Mouse (Mus musculus) lung, embryonic 16.5 days (tissue): ENCODE measurements around the gene Asap3. TPM values are rescaled to one million over a fixed set of nuclear protein-coding genes. Genes with fewer than 3 reads are reported as not detected.
A peak's percentile ranks its signal among the peaks of the same experiment; 100 is the strongest.

Source experiments
- ATAC-seq: fragments of 200-750 bp; cut with Nextera tagmentation; 2 replicates; pipeline ENCODE4 v1.8.0; 2017; ENCODE audit warnings: low read depth, mild to moderate bottlenecking, moderate library complexity
- H3K27ac ChIP-seq: fragments of 300-500 bp; sonication (generic); 2 replicates; pipeline ENCODE4 v1.5.1; 2014; ENCODE audit warnings: mild to moderate bottlenecking, control low read depth, low read length
- H3K27me3 ChIP-seq: fragments of 300-500 bp; sonication (generic); 2 replicates; pipeline ENCODE4 v1.6.1; 2014; ENCODE audit warnings: low read depth, low read length, mixed read lengths; ENCODE audit not compliant: control insufficient read depth, insufficient read depth
- H3K36me3 ChIP-seq: fragments of 300-500 bp; sonication (generic); 2 replicates; pipeline ENCODE4 v1.6.1; 2014; ENCODE audit warnings: low read length; ENCODE audit not compliant: control insufficient read depth, insufficient read depth
- H3K4me1 ChIP-seq: fragments of 300-500 bp; sonication (generic); replicated peaks from 2 replicates; pipeline ENCODE4 v1.6.1; 2014; ENCODE audit warnings: low read length, mixed read lengths; ENCODE audit not compliant: control insufficient read depth, insufficient read depth
- H3K4me2 ChIP-seq: fragments of 300-500 bp; sonication (generic); 2 replicates; pipeline ENCODE4 v1.6.1; 2014; ENCODE audit warnings: low read depth, low read length, control low read depth
- H3K4me3 ChIP-seq: fragments of 300-500 bp; sonication (generic); 2 replicates; pipeline ENCODE4 v1.5.1; 2014; ENCODE audit warnings: mild to moderate bottlenecking, low read length, control low read depth
- H3K9ac ChIP-seq: fragments of 300-500 bp; sonication (generic); 2 replicates; pipeline ENCODE4 v1.6.1; 2014; ENCODE audit warnings: low read length, control low read depth
- H3K9me3 ChIP-seq: fragments of 300-500 bp; sonication (generic); 2 replicates; pipeline ENCODE4 v1.6.1; 2016; ENCODE audit warnings: low read length; ENCODE audit not compliant: control insufficient read depth
- WGBS: fragments of 180-500 bp; shearing (Covaris S2); extraction: QIAGEN DNeasy Blood & Tissue Kit; methylation state at CpG from one replicate; pipeline ENCODE4 v1.1.7; 2014; 5-methylcytosine and 5-hydroxymethylcytosine counted together
- polyA plus RNA-seq: library from polyadenylated mRNA; unstranded; fragments of >200 nt; fragmentation: Nextera tagmentation; extraction: Ambion mirVana; gene quantifications from 2 replicates; pipeline ENCODE4 v1.2.1, GENCODE M21; 2015

The Asap3 gene
- polyA plus RNA-seq, 1 experiment from 2014 or later = 8.2 TPM

DNA sequence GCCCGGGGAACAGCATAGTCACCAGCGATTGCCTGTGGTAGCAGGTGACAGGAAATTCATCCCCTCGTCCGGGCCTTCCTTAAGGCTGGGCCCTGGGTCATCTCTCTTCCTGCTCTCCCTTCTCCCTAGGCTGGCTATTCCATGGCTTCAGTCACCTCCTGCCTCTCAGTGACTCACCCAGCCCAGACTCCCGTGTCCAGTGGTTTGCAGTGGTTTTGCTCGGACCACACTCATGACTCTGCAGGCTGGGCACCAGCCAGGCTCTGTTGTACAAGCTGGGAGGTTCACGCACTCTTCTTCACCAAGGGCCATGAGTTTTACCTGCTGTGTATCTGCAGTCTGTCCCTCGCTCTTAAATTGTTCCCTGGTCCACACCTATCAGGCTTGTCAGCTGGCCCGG lies 4.8 kb downstream of the Asap3 start:
- Histone ChIP-seq H3K4me1 (peaks cover 14% of the 10 kb centered on the region), H3K9me3 (no peaks in the 10 kb centered on the region), H3K4me2 (no peak overlapping the region), H3K36me3 (no peaks in the 10 kb centered on the region), H3K9ac (no peak overlapping the region), H3K27ac (no peak overlapping the region), H3K27me3 (no peaks in the 10 kb centered on the region), H3K4me3 (no peak overlapping the region)
- WGBS = 75% methylated on average over 9 of the region's 9 CpGs
- ATAC-seq = no peak

DNA sequence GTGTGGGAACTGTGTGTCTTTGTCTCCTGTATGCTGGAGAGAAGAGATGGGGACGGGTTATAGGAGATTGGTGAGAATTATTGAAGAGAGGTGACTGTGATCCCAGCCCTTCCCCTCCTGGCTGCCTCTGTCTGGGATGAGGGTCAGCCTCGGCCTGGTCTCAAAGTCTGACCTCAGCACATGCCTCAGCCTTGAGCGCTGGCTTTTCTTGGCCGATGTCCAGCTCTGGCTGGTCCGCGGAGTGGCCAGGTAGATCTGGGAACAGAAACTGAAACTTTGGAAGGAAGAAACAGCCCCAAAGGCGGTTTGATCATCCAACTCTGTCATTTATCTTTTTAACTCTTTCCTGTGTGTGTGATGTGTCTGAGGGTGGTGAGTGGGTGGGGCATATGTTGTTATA lies 7.5 kb downstream of the Asap3 start:
- Histone ChIP-seq H3K4me2 (no peak overlapping the region), H3K36me3 (no peaks in the 10 kb centered on the region), H3K9me3 (no peaks in the 10 kb centered on the region), H3K4me1 (peaks cover 21% of the 10 kb centered on the region), H3K9ac (no peak overlapping the region), H3K4me3 (no peak overlapping the region), H3K27ac (no peak overlapping the region), H3K27me3 (no peaks in the 10 kb centered on the region)
- WGBS = 47% methylated on average over 7 of the region's 7 CpGs
- 0 out of 2 replicates have a peak, but pooled peaks have one; percentile 29 for ATAC-seq

DNA sequence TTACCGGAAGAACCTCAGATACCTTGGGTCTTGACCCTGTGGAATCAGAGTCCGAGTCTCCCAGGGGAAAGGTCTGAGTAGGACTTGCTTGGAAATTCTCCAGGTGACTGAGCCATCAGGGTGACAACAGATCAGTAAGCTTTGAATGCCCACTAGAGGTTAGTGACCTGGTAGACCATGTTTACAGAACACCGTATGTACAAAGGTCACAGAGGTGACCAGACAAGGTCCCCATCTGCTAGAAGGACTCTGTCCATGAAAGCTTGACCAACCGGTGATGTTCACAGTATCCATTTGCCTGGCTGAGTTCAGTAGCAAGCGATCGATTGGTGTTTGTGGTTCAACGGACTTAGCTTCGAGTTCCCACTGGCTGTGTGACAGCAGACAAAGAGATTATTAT lies 8.7 kb downstream of the Asap3 start:
- no peaks in the 10 kb centered on the region for H3K9me3 ChIP-seq
- ATAC-seq = no peak
- H3K27me3 ChIP-seq = no peaks in the 10 kb centered on the region
- no peak overlapping the region for H3K9ac ChIP-seq
- no peak overlapping the region for H3K4me2 ChIP-seq
- H3K4me3 ChIP-seq = no peak overlapping the region
- no peak overlapping the region for H3K27ac ChIP-seq
- peaks cover 31% of the 10 kb centered on the region for H3K4me1 ChIP-seq
- H3K36me3 ChIP-seq = no peaks in the 10 kb centered on the region
- WGBS = 78% methylated on average over 8 of the region's 8 CpGs

DNA sequence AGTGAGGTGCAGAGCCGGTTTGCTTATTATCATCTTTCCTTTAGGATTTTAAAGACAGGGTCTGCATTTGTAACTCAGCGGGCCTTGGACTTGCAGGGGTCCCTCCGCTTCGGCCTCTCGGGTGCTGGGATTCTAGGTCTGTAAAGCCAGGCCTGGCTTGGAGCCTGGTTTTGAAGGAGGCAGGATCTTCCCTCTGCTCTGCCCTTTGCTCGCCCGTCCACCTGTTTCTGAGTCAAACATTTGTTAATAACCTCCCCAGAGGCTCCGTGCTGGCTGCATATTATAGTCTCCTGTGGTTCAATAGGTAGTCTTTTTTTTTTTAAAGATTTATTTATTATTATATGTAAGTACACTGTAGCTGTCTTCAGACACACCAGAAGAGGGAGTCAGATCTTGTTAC lies 9.4 kb downstream of the Asap3 start:
- no peak overlapping the region for H3K9ac ChIP-seq
- no peaks in the 10 kb centered on the region for H3K27me3 ChIP-seq
- no peak overlapping the region for H3K4me3 ChIP-seq
- no peaks in the 10 kb centered on the region for H3K9me3 ChIP-seq
- H3K4me1 ChIP-seq = peaks cover 36% of the 10 kb centered on the region
- 83% methylated on average over 8 of the region's 8 CpGs for WGBS
- no peak overlapping the region for H3K4me2 ChIP-seq
- no peaks in the 10 kb centered on the region for H3K36me3 ChIP-seq
- H3K27ac ChIP-seq = no peak overlapping the region
- ATAC-seq = no peak

DNA sequence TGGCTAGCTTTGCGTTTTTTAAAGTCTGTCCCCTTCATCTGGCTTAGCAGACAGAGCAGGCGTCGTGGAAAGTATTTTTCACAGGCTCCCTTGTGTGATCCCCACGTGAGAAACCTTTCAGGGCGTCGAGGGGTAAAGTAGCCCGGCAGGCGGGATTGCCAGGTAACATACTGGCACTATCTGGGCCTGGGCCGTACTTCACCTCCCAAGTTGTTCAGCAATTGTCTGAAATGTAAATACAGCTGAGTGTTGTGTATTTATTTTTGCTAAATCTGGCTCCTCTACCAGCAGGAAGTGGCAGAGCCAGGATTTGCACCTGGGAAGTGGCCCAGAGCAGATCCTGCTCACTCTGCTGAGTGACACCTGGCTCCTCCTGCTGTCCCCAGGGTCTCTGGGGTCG lies 10.9 kb downstream of the Asap3 start:
- no peak overlapping the region for H3K4me3 ChIP-seq
- no peaks in the 10 kb centered on the region for H3K36me3 ChIP-seq
- H3K4me2 ChIP-seq = no peak overlapping the region
- H3K27me3 ChIP-seq = no peaks in the 10 kb centered on the region
- no peaks in the 10 kb centered on the region for H3K9me3 ChIP-seq
- no peak for ATAC-seq
- no peak overlapping the region for H3K9ac ChIP-seq
- WGBS = 28% methylated on average over 10 of the region's 10 CpGs
- peaks cover 36% of the 10 kb centered on the region for H3K4me1 ChIP-seq
- 0 out of 2 replicates have a peak overlapping the region, but pooled peaks have one; percentile 28 for H3K27ac ChIP-seq

DNA sequence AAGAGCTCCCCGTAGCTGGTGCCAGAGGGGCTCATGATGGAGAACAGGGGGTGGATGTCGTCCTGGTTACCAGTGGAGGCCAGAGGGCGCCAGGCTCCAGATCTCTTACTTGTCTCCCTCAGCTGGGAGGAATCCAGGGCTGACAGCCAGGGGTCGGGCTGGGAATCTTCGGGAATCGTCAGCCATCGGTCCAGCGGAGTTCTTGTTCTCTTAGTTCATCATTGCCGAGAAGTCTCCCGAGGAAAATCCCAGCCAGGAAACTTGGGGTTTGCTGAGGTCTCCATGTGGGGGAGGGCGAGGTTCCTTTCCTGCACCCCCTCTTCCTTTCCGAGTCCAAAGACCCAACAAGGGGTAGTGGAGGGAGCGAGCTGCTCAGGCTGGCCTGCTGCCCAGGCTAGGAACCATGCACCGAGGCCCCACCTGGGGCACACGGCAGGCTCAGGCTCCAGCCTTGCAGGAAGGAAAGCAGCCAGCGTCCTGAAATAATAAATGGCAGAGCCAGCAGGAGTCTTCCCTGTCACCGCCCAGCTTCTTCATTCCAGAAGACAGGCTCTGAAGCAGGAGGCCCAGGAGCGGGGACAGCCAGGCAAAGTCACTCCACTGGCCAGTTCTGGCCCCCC lies 12.5 kb downstream of the Asap3 start:
- peak; percentile 36 for ATAC-seq
- Histone ChIP-seq H3K27ac (peak overlapping the region; percentile 92), H3K9me3 (no peaks in the 10 kb centered on the region), H3K4me2 (peak overlapping the region; percentile 43), H3K36me3 (no peaks in the 10 kb centered on the region), H3K27me3 (no peaks in the 10 kb centered on the region), H3K4me3 (peak overlapping the region; percentile 23; the same call in 1 of the 2 replicates), H3K4me1 (peaks cover 33% of the 10 kb centered on the region), H3K9ac (peak overlapping the region; percentile 56)
- 10% methylated on average over 18 of the region's 18 CpGs for WGBS

DNA sequence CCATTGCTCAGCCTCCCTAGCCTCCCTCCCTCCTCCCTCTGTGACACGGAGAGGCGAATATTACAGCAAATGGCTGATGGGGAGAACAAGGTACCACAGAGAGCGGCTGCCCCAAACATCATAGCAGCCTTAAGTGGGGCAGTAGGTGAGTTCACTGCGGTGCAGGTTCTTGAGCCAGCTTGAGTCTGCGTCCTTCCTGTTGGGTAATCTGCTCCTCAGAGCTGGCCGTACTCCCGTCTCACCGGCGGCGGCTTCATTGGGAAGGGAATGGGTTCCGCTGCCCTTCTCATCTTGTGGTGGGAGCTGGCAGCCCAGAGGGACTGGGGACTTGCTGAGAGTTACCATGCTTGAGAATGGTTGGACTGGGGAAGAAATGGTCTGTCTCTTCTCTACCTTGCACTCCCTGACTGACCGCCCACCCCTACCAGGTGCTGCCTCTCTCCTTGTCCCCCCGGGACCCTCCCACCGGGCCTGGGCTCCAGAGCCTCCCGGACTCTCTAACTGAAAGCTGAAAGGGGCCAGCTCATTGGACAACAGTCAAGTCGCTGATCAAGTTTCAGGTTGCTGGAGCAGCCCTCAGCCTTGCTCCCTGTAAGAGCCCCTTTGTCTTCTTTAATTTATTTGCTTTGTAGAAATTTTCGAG lies 14.1 kb downstream of the Asap3 start:
- Histone ChIP-seq H3K9me3 (no peaks in the 10 kb centered on the region), H3K4me1 (peaks cover 32% of the 10 kb centered on the region), H3K27me3 (no peaks in the 10 kb centered on the region), H3K4me3 (peak overlapping the region; percentile 25), H3K9ac (peak overlapping the region; percentile 53), H3K36me3 (no peaks in the 10 kb centered on the region), H3K27ac (peak overlapping the region; percentile 92), H3K4me2 (peak overlapping the region; percentile 50)
- 14% methylated on average over 17 of the region's 17 CpGs for WGBS
- peak; percentile 85 for ATAC-seq

DNA sequence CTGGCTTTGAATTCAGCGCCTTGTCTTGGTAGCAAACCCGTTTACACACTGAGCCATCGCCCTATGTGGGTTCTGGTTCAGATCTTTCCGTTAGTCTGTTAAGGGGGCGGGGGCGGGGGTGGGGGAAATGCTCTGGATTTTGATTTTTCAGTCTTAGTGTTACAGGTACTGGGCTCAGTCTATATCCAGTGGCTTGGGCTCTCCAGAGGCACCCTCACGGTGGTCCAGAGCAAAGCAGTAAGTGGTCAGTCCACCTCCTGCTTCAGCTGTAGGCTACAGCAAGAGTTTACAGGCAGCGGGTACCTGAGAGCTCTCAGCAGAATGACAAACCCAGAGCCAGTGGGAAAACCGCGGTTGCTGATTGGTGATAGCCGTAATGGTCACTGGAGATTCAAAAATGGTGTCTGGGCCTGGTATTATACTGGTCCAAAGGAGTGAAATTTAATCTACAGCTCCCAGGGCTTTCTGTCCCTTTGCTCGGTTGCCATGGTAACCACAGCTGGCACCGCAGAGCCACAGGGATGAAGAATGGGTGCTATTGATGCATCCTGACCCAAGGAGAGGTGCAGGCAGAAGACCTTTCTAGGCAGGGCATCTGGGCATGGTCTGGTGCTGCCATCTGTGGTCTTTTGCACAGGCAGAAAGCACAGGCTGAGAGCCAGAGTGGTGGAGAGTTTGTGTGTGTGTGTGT lies 17.5 kb downstream of the Asap3 start:
- Histone ChIP-seq H3K4me2 (no peak overlapping the region), H3K36me3 (no peaks in the 10 kb centered on the region), H3K9ac (no peak overlapping the region), H3K4me3 (no peak overlapping the region), H3K27ac (no peak overlapping the region), H3K9me3 (no peaks in the 10 kb centered on the region), H3K27me3 (no peaks in the 10 kb centered on the region), H3K4me1 (peaks cover 18% of the 10 kb centered on the region)
- 64% methylated on average over 13 of the region's 13 CpGs for WGBS
- no peak for ATAC-seq

DNA sequence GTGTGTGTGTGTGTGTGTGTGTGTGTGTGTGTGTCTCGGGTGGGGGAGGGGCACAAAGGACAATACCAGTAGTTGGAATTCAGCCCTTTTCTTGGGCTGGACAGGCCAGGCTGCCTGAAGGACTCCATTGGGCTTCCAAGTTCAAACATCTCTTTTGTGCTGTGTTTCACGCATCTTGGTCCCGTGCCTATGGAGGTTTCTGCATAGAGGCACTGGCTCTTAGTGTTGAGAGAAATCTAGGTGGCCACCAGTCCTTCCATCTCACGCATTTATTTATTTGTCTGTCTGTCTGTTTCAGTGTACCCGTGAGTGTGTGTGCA lies 18.0 kb downstream of the Asap3 start:
- Histone ChIP-seq H3K36me3 (no peaks in the 10 kb centered on the region), H3K4me1 (peaks cover 16% of the 10 kb centered on the region), H3K9ac (no peak overlapping the region), H3K4me3 (no peak overlapping the region), H3K27ac (no peak overlapping the region), H3K27me3 (no peaks in the 10 kb centered on the region), H3K9me3 (no peaks in the 10 kb centered on the region), H3K4me2 (no peak overlapping the region)
- WGBS = 56% methylated on average over 4 of the region's 5 CpGs
- no peak for ATAC-seq
